Comparison of ENCODE assay signal across 15 mouse cellular contexts in the genomic region with DNA sequence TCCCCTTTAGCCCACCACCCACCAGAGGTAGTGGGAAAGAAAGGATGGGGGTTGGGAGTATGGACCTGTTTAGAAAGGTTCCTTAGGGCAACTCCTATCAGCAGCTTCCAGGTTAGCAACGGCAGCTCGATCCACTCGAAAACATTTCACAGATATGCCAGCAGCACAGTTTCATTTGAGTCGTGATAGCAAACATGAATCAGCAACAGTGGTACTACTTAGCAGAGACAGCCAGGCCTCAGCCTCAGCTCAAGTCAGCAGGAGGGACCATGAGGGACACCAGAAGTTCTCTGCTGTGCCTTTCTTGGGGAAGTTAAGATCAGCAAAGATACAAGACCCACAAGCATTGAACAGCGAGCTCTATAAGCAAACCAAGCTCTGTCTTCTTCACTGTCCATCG.
"Had no signal": no experiment of that assay in that cellular context is flagged by ENCODE, and none has a peak within 500 bp of the region (broad histone marks: within the 10 kb centered on the region; RNA-seq: fewer than 3 reads in every experiment).

No protein-coding gene starts in this region.

- H3K27ac ChIP-seq: intestine, embryonic 15.5 days; layer of hippocampus, adult 2 months; left cerebral cortex, adult 2 months; lung, embryonic 15.5 days; midbrain, embryonic 10.5 days; midbrain, embryonic 13.5 days had no signal

- H3K36me3 ChIP-seq: intestine, embryonic 15.5 days; lung, embryonic 15.5 days; midbrain, embryonic 10.5 days; midbrain, embryonic 13.5 days had no signal

- ATAC-seq: intestine, embryonic 15.5 days; midbrain, embryonic 13.5 days had no signal

- H3K4me1 ChIP-seq: intestine, embryonic 15.5 days; midbrain, embryonic 10.5 days; midbrain, embryonic 13.5 days had no signal

- H3K4me3 ChIP-seq: intestine, embryonic 15.5 days; layer of hippocampus, adult 2 months; left cerebral cortex, adult 2 months; lung, embryonic 15.5 days; megakaryocyte, embryonic 14.5 days; midbrain, embryonic 10.5 days; midbrain, embryonic 13.5 days had no signal

- DNase-seq: kidney, adult 18-20 months; kidney, adult 9 months; kidney, postnatal 14 days; layer of hippocampus, postnatal 36 days; lung, adult 18-20 months; lung, postnatal 10 days; thymus, adult 18-20 months; thymus, postnatal 36 days had no signal

- H3K9me3 ChIP-seq: intestine, embryonic 15.5 days; lung, embryonic 15.5 days; midbrain, embryonic 10.5 days; midbrain, embryonic 13.5 days had no signal

- H3K27me3 ChIP-seq: intestine, embryonic 15.5 days; lung, embryonic 15.5 days; megakaryocyte, embryonic 14.5 days; midbrain, embryonic 13.5 days had no signal

- H3K4me2 ChIP-seq: intestine, embryonic 15.5 days; lung, embryonic 15.5 days; midbrain, embryonic 13.5 days had no signal

- H3K9ac ChIP-seq: intestine, embryonic 15.5 days; lung, embryonic 15.5 days; midbrain, embryonic 13.5 days had no signal
